Mouse (Mus musculus): ENCODE data around the gene Dgkz.

DNA sequence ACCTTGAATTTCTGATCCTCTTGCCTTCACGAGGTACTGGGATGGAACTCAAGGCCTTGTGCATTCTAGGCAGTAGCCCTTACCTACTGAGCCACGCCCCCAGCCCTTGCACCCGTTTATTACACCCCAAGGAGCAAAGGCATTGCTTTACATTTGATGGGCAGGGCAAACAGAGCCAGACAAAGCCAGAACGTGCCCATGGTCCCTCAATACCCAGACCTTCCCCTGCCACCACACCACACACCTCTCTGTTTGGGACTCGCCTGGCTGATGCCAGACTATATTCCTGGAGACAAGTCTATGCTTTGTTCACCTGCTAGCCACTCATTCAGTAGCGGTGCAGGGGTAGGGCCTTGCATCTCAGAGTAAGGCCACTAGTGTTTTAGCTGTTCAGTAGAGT is 30.8 kb upstream of the Dgkz start:
- TF ChIP-seq CTCF (IDR thresholded peaks at IDR 0.05; ENCODE audit: insufficient read depth, low read length), result no peak
- no peak for TF ChIP-seq POLR2A (IDR thresholded peaks at IDR 0.05; ENCODE audit: borderline replicate concordance, extremely low read depth, low read depth, low read length)
